Mouse (Mus musculus) cerebellum, postnatal 4 days (tissue): Measurements from ENCODE around the gene Rsph4a.
"Not testable (repeated sequence)": the region's sequence is repeated elsewhere in the genome, so short reads cannot be mapped to it uniquely, and the experiment has no call there.

Experiments
- DNase-seq, 2 experiments: peaks; one replicate each; pipeline ENCODE4 v3.0.0; 2022; ENCODE audit warnings: low spot score in 2 of 2, mixed read lengths in 1 of 2

Rsph4a gene

GRCm38 (mm10) chr10:33904530-33905481, at the start of gene Rsph4a:
Rsph4a (plus strand) TSS chr10:33905111.
- peak; percentile 36 to 38 for DNase-seq

- DNase-seq = no peak
These were observed 47.5 kb upstream of the Rsph4a start, which contains the start of gene Sult3a1 for GRCm38 (mm10) chr10:33857421-33857820. Sult3a1 (plus strand) TSS chr10:33857721.

- DNase-seq = no peak
These were observed 38.9 kb upstream of the Rsph4a start for GRCm38 (mm10) chr10:33865994-33866393.

GRCm38 (mm10) chr10:33870441-33870840, 34.5 kb upstream of the Rsph4a start:
- no peak for DNase-seq

GRCm38 (mm10) chr10:33872672-33873398, 32.1 kb upstream of the Rsph4a start:
- no peak for DNase-seq

GRCm38 (mm10) chr10:33882411-33882810, 22.5 kb upstream of the Rsph4a start:
- DNase-seq = not testable (repeated sequence)

GRCm38 (mm10) chr10:33901520-33901919, 3.4 kb upstream of the Rsph4a start:
- DNase-seq = not testable (repeated sequence)

- no peak for DNase-seq
These were observed 578 bp downstream of the Rsph4a start for GRCm38 (mm10) chr10:33905489-33905888.

- no peak for DNase-seq
These were observed 35.8 kb downstream of the Rsph4a start for GRCm38 (mm10) chr10:33940702-33941101.

GRCm38 (mm10) chr10:33945390-33945789, 40.5 kb downstream of the Rsph4a start:
- no peak for DNase-seq

GRCm38 (mm10) chr10:33946336-33946735, 41.4 kb downstream of the Rsph4a start:
- DNase-seq = no peak

- peak; percentile 37 to 66 for DNase-seq
These were observed 46.1 kb downstream of the Rsph4a start, which contains the start of gene Zup1 for GRCm38 (mm10) chr10:33950803-33951583. Zup1 (minus strand) TSS chr10:33951269.

- no peak for DNase-seq
These were observed 47.6 kb downstream of the Rsph4a start for GRCm38 (mm10) chr10:33952509-33952908.
